Mouse (Mus musculus): ENCODE results near the gene Cd164l2.
A peak's percentile ranks its signal among the peaks of the same experiment; 100 is the strongest.

DNA sequence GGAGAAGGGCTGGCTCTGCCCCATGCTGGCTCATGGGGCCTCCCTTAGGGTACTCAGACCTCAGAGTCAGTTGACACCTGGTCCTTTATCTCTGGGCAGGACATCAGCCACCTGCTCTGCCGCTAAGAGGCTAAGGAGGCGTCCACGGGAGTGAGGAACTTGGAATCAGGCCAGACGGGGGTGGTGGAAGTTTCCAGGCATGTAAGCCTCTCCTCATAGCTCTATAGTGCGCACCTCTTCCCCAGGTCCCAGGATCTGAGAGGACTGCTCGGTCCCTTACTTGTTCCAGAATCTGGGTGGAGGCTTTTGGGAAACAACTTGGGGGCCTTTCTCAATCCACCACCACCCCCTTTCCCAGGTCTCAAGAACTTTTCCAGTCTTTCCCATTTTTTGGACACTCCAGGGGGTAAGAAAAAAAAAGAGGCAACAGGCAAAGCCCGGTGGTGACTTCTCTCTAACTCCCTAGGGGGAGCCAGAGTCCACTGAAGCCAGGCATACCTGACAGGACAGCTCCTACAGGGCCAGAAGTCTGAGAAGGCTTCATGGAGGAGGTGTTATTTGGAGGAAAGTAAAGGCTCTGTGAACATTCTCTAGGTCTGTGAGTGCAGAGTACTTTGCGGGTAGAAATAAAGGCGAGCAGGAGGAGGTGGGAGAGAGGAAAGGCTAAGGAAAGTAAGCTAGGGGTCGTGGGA, 21.5 kb downstream of the Cd164l2 start:
- TF ChIP-seq EP300 (IDR thresholded peaks at IDR 0.05; ENCODE audit: low read depth), result no peak
- peak; percentile 79 for TF ChIP-seq CTCF (IDR thresholded peaks at IDR 0.05; ENCODE audit: low read depth)

Data from liver, embryonic 14.5 days (tissue).